Mouse (Mus musculus) erythroblast, adult 5-6 weeks (primary cell): Measurements from ENCODE around the gene Grm5. TPM values are rescaled to one million over a fixed set of nuclear protein-coding genes. Genes with fewer than 3 reads are reported as not detected.

Experiments
- ATAC-seq: replicated peaks from 2 replicates; pipeline ENCODE4 v1.8.0; 2016; ENCODE audit warnings: moderate number of reproducible peaks, mild to moderate bottlenecking, moderate TSS enrichment, inconsistent platforms; ENCODE audit not compliant: poor library complexity, low FRiP score, severe bottlenecking
- total RNA-seq, 2 experiments: library from RNA; stranded (forward) in 1 of 2; stranded (reverse) in 1 of 2; fragments of 150-400 nt in 1 of 2; fragments of 200-764, 138-1000 nt in 1 of 2; gene quantifications; 2 replicates each; pipeline versions ENCODE4 v1.2.3 to v1.2.4; 2015 to 2017; ENCODE audit warnings: low replicate concordance in 2 of 2

The Grm5 gene
- total RNA-seq, 2 experiments from 2014 or later, result not detected

- no peak for ATAC-seq
Measured at GRCm38 (mm10) chr7:87838579-87838978, 254.6 kb downstream of the Grm5 start.

- no peak for ATAC-seq
Measured at GRCm38 (mm10) chr7:87843496-87843895, 259.5 kb downstream of the Grm5 start.

GRCm38 (mm10) chr7:87846082-87846481, 262.1 kb downstream of the Grm5 start:
- no peak for ATAC-seq

- ATAC-seq, result no peak
Measured at GRCm38 (mm10) chr7:87925956-87926355, 342.0 kb downstream of the Grm5 start.

- no peak for ATAC-seq
Measured at GRCm38 (mm10) chr7:87937415-87937814, 353.4 kb downstream of the Grm5 start.

- ATAC-seq, result no peak
Measured at GRCm38 (mm10) chr7:87938265-87938664, 354.3 kb downstream of the Grm5 start.

- ATAC-seq, result no peak
Measured at GRCm38 (mm10) chr7:87950205-87950604, 366.2 kb downstream of the Grm5 start.

- ATAC-seq, result no peak
Measured at GRCm38 (mm10) chr7:87973216-87973615, 389.2 kb downstream of the Grm5 start.

- no peak for ATAC-seq
Measured at GRCm38 (mm10) chr7:87975041-87975440, 391.1 kb downstream of the Grm5 start.

GRCm38 (mm10) chr7:87983494-87983893, 399.5 kb downstream of the Grm5 start:
- ATAC-seq, result no peak

- no peak for ATAC-seq
Measured at GRCm38 (mm10) chr7:88014451-88014850, 430.5 kb downstream of the Grm5 start.

GRCm38 (mm10) chr7:88027411-88028132, 443.6 kb downstream of the Grm5 start:
- ATAC-seq, result no peak

- ATAC-seq, result no peak
Measured at GRCm38 (mm10) chr7:88047366-88047765, 463.4 kb downstream of the Grm5 start.

GRCm38 (mm10) chr7:88054224-88054938, 470.4 kb downstream of the Grm5 start:
- ATAC-seq, result no peak

- ATAC-seq, result no peak
Measured at GRCm38 (mm10) chr7:88056438-88056837, 472.5 kb downstream of the Grm5 start.

GRCm38 (mm10) chr7:88091115-88091514, 507.1 kb downstream of the Grm5 start:
- no peak for ATAC-seq

GRCm38 (mm10) chr7:88096536-88097107, 512.7 kb downstream of the Grm5 start:
- no peak for ATAC-seq

- ATAC-seq, result no peak
Measured at GRCm38 (mm10) chr7:88097715-88098114, 513.7 kb downstream of the Grm5 start.

GRCm38 (mm10) chr7:88116724-88117409, 532.9 kb downstream of the Grm5 start:
- no peak for ATAC-seq

- ATAC-seq, result no peak
Measured at GRCm38 (mm10) chr7:88128080-88128848, 544.3 kb downstream of the Grm5 start.
